Mouse (Mus musculus): ENCODE measurements around the gene Olfr155.

- TF ChIP-seq CTCF (IDR thresholded peaks at IDR 0.05; ENCODE audit: borderline replicate concordance, insufficient read depth, low read length), result no peak
- TF ChIP-seq POLR2A (IDR thresholded peaks at IDR 0.05; ENCODE audit: low read depth, low read length), result no peak
Observed at GRCm38 (mm10) chr4:43879566-43879965, 28.2 kb downstream of the Olfr155 start.

Measured in embryonic fibroblast, embryonic 13.5 days (primary cell).